Mouse (Mus musculus) kidney, adult 2 months (tissue): ENCODE measurements around the gene H2-DMb1.

Experiments used
- CTCF ChIP-seq: fragments of 200-500 bp; conservative IDR thresholded peaks from 2 replicates; pipeline ENCODE4 v1.5.1; 2011; ENCODE audit warnings: low read depth, mild to moderate bottlenecking, control low read depth, low read length, moderate library complexity, mixed read lengths; ENCODE audit not compliant: insufficient read depth, insufficient read length
- POLR2A ChIP-seq: fragments of 200-500 bp; IDR thresholded peaks from one replicate; pipeline ENCODE4 v1.6.1; 2011; ENCODE audit warnings: low read depth, low read length, control low read depth

GRCm38 (mm10) chr17:34164202-34164895, 11.5 kb downstream of the H2-DMb1 start:
- TF ChIP-seq CTCF: peak; percentile 44; the same call in 1 of the 2 replicates
- no peak for TF ChIP-seq POLR2A
